Comparison of ENCODE assay signal across 25 mouse cellular contexts in the genomic region with DNA sequence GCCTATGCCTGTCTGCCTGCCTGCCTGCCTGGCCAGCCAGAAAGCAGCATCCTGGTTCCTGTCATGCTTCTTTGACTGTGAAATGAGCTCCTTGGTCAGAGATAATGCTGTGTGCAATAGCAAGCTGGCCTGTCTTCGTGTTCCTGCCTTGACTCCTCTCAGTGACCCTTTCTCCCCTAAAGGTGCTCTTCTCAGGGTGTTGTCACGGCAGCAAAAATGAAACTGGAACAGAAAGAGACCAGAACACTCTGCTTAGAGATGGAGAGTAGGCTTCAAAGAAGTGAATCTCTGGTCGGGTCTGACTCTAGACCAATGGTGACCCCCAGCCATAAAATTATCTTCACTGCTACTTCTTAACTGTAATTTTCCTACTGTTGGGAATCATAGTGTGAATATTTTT. TPM values are rescaled to one million over a fixed set of nuclear protein-coding genes. Genes with fewer than 3 reads are reported as not detected.
DNase-seq lines count a peak whose midpoint lies in the region; ATAC-seq and TF ChIP-seq lines count a peak whose summit lies in the region.
"Had no signal": no experiment of that assay in that cellular context is flagged by ENCODE, and none has a peak within 500 bp of the region (broad histone marks: within the 10 kb centered on the region; RNA-seq: fewer than 3 reads in every experiment).

No protein-coding gene starts in this region.

- peak overlapping the region; percentile 55 for H3K27ac ChIP-seq in layer of hippocampus, adult 2 months
- H3K27ac ChIP-seq in cortical plate, adult 2 months (ENCODE audit: insufficient read depth, low read length) = peak overlapping the region; percentile 38; the same call in 1 of the 2 replicates
- H3K27ac ChIP-seq in heart, embryonic 11.5 days (ENCODE audit: low read depth, low read length) = no peak overlapping the region
- H3K27ac ChIP-seq: forebrain, embryonic 10.5 days; forebrain, embryonic 13.5 days; gastrocnemius, adult 2 months; heart, embryonic 15.5 days; hindbrain, embryonic 10.5 days; hindbrain, embryonic 13.5 days had no signal

- 66% methylated on average over 3 of the region's 3 CpGs for WGBS in heart, embryonic 11.5 days (ENCODE audit: insufficient replicate concordance)

- TF ChIP-seq POLR2A in cortical plate, adult 2 months (IDR thresholded peaks at IDR 0.05; ENCODE audit: extremely low read depth, insufficient read depth, low read length) = no peak

- no peak for TF ChIP-seq CTCF in layer of hippocampus, adult 2 months (conservative IDR thresholded peaks at IDR 0.05)
- no peak for TF ChIP-seq CTCF in cortical plate, adult 2 months (IDR thresholded peaks at IDR 0.05; ENCODE audit: extremely low read depth, insufficient read depth, low read length)

- no peak for DNase-seq in layer of hippocampus, adult 2 months (ENCODE audit: low spot score in 2 of 2)
- no peak for DNase-seq in layer of hippocampus, adult 18-20 months (ENCODE audit: low spot score in 2 of 2)
- DNase-seq in A20 (ENCODE audit: low read depth, low spot score) = peak; percentile 42
- DNase-seq in adrenal gland, postnatal 4 days (ENCODE audit: low spot score in 2 of 2) = no peak
- DNase-seq: adrenal gland, adult 8-10 months; adrenal gland, postnatal 25 days; gastrocnemius, adult 2 months; gastrocnemius, postnatal 14 days; heart, adult 11 months; heart, postnatal 10 days; heart, postnatal 36 days had no signal

- H3K9ac ChIP-seq in heart, embryonic 11.5 days (ENCODE audit: low read depth, low read length) = no peak overlapping the region
- H3K9ac ChIP-seq: forebrain, embryonic 13.5 days; heart, embryonic 12.5 days; heart, embryonic 15.5 days; hindbrain, embryonic 13.5 days had no signal

- H3K4me3 ChIP-seq in layer of hippocampus, adult 2 months = no peak overlapping the region
- H3K4me3 ChIP-seq in cortical plate, adult 2 months (ENCODE audit: insufficient read depth, low read length) = no peak overlapping the region
- H3K4me3 ChIP-seq in heart, embryonic 11.5 days (ENCODE audit: low read depth, low read length) = no peak overlapping the region
- H3K4me3 ChIP-seq: forebrain, embryonic 10.5 days; forebrain, embryonic 13.5 days; gastrocnemius, adult 2 months; heart, embryonic 12.5 days; heart, embryonic 15.5 days; hindbrain, embryonic 10.5 days; hindbrain, embryonic 13.5 days had no signal

- no peak for ATAC-seq in heart, embryonic 11.5 days (replicated peaks; ENCODE audit: insufficient number of reproducible peaks, low FRiP score, low TSS enrichment)
- ATAC-seq: activated CD4-positive, CD25-positive, alpha-beta regulatory T cell, adult 4 months; CD4-positive, CD25-positive, alpha-beta regulatory T cell, adult 4 months; forebrain, embryonic 13.5 days; forebrain, embryonic 16.5 days; hindbrain, embryonic 16.5 days; inflammation-experienced regulatory T-cells, adult 6 months; intestine, embryonic 16.5 days had no signal

- no peaks in the 10 kb centered on the region for H3K9me3 ChIP-seq in heart, embryonic 11.5 days (replicated peaks; ENCODE audit: control insufficient read depth, low read length)
- H3K9me3 ChIP-seq: forebrain, embryonic 10.5 days; forebrain, embryonic 13.5 days; heart, embryonic 12.5 days; heart, embryonic 15.5 days; hindbrain, embryonic 10.5 days; hindbrain, embryonic 13.5 days had no signal

- peaks cover 5% of the 10 kb centered on the region; the same call in 1 of the 2 replicates for H3K27me3 ChIP-seq in heart, embryonic 11.5 days (ENCODE audit: control insufficient read depth, insufficient read depth, low read length)
- H3K27me3 ChIP-seq: forebrain, embryonic 13.5 days; heart, embryonic 15.5 days; hindbrain, embryonic 13.5 days had no signal

- no peak overlapping the region for H3K4me2 ChIP-seq in heart, embryonic 11.5 days
- H3K4me2 ChIP-seq: forebrain, embryonic 13.5 days; heart, embryonic 12.5 days; heart, embryonic 15.5 days; hindbrain, embryonic 13.5 days had no signal

- peaks cover 15% of the 10 kb centered on the region for H3K4me1 ChIP-seq in cortical plate, adult 2 months (ENCODE audit: control insufficient read depth, insufficient read depth, low read length)
- no peaks in the 10 kb centered on the region for H3K4me1 ChIP-seq in heart, embryonic 11.5 days (ENCODE audit: control insufficient read depth, insufficient read depth, low read length)
- H3K4me1 ChIP-seq: forebrain, embryonic 10.5 days; forebrain, embryonic 13.5 days; heart, embryonic 15.5 days; hindbrain, embryonic 13.5 days had no signal

- H3K36me3 ChIP-seq in heart, embryonic 11.5 days (ENCODE audit: control insufficient read depth, insufficient read depth, low read length) = no peaks in the 10 kb centered on the region
- H3K36me3 ChIP-seq: forebrain, embryonic 10.5 days; heart, embryonic 12.5 days; heart, embryonic 15.5 days; hindbrain, embryonic 10.5 days; hindbrain, embryonic 13.5 days had no signal

RNA-seq across cellular contexts. Expression of gene Rap1gap2, which starts 42.7 kb away (rescaled TPM):
- 100 to 1,000 TPM; 129 to 135 TPM for total RNA-seq in layer of hippocampus, adult 2 months (2021)
- 100 to 1,000 TPM; 125 to 142 TPM for total RNA-seq in layer of hippocampus, adult 18-20 months (2021)
- polyA plus RNA-seq in cortical plate, adult 2 months (2012; rRNA removed) = 133 and 135 TPM in 2 replicates
- 6.6 TPM in 2 replicates for polyA plus RNA-seq in heart, embryonic 11.5 days (2014; fragmentation: Nextera tagmentation; extraction: Ambion mirVana)
- 10 to 100 TPM; 18.7 to 28.8 TPM for total RNA-seq in adrenal gland, postnatal 4 days (2021)

RNA-seq across cellular contexts. Expression of gene Ccdc92b, which starts 51.4 kb away (rescaled TPM):
- total RNA-seq in layer of hippocampus, adult 2 months (2021) = 10 to 100 TPM; 21.5 to 23.9 TPM
- 10 to 100 TPM; 26.5 to 27.8 TPM for total RNA-seq in layer of hippocampus, adult 18-20 months (2021)
- 22.7 and 23.1 TPM in 2 replicates for polyA plus RNA-seq in cortical plate, adult 2 months (2012; rRNA removed)
- polyA plus RNA-seq in heart, embryonic 11.5 days (2014; fragmentation: Nextera tagmentation; extraction: Ambion mirVana) = 2.8 and 3.5 TPM in 2 replicates
- 1 to 10 TPM; 6.5 to 6.6 TPM for total RNA-seq in adrenal gland, postnatal 4 days (2021)
- polyA plus RNA-seq: activated CD4-positive, CD25-positive, alpha-beta regulatory T cell, adult 4 months; CD4-positive, CD25-positive, alpha-beta regulatory T cell, adult 4 months; inflammation-experienced regulatory T-cells, adult 6 months had no signal

Comparison
In these comparisons a context has a peak if more than half of its experiments do, and no peak if none do; other contexts are left out.
1. RNA of gene Rap1gap2, which starts 42.7 kb away (total RNA-seq): 125 to 142 TPM in layer of hippocampus, adult 18-20 months and 129 to 135 TPM in layer of hippocampus, adult 2 months; 18.7 to 28.8 TPM in adrenal gland, postnatal 4 days; every median in the first group is over 4 times any median in the second.